Mouse (Mus musculus) forebrain, postnatal 0 days (tissue): ENCODE measurements around the gene Cnot8. TPM values are rescaled to one million over a fixed set of nuclear protein-coding genes. Genes with fewer than 3 reads are reported as not detected.
A peak's percentile ranks its signal among the peaks of the same experiment; 100 is the strongest.

Experiments
- ATAC-seq: fragments of 200-750 bp; cut with Nextera tagmentation; 2 replicates; pipeline ENCODE4 v1.8.0; 2017; ENCODE audit warnings: mild to moderate bottlenecking, moderate library complexity
- DNase-seq: peaks from one replicate; pipeline ENCODE4 v3.0.0-alpha.2; 2015
- H3K27ac ChIP-seq: fragments of 300-500 bp; sonication (generic); 2 replicates; pipeline ENCODE4 v1.5.1; 2014; ENCODE audit warnings: low read depth, mild to moderate bottlenecking, antibody characterized with exemption, low read length, moderate library complexity, mixed read lengths
- H3K27me3 ChIP-seq: fragments of 300-500 bp; sonication (generic); 2 replicates; pipeline ENCODE4 v1.6.1; 2014; ENCODE audit warnings: mild to moderate bottlenecking, low read length, mixed read lengths; ENCODE audit not compliant: insufficient read depth
- H3K36me3 ChIP-seq: fragments of 300-500 bp; sonication (generic); 2 replicates; pipeline ENCODE4 v1.6.1; 2014; ENCODE audit warnings: mild to moderate bottlenecking, moderate library complexity; ENCODE audit not compliant: insufficient read depth
- H3K4me1 ChIP-seq: fragments of 300-500 bp; sonication (generic); 2 replicates; pipeline ENCODE4 v1.6.1; 2014; ENCODE audit warnings: antibody characterized with exemption; ENCODE audit not compliant: insufficient read depth
- H3K4me2 ChIP-seq: fragments of 300-500 bp; sonication (generic); 2 replicates; pipeline ENCODE4 v1.6.1; 2014; ENCODE audit warnings: low read depth, mild to moderate bottlenecking, moderate library complexity
- H3K4me3 ChIP-seq: fragments of 300-500 bp; sonication (generic); 2 replicates; pipeline ENCODE4 v1.5.1; 2014; ENCODE audit warnings: low read depth, low read length, mixed read lengths
- H3K9ac ChIP-seq: fragments of 300-500 bp; sonication (generic); 2 replicates; pipeline ENCODE4 v1.6.1; 2014; ENCODE audit warnings: mild to moderate bottlenecking
- H3K9me3 ChIP-seq: fragments of 300-500 bp; sonication (generic); 2 replicates; pipeline ENCODE4 v1.6.1; 2016; ENCODE audit warnings: low read length
- CTCF ChIP-seq: sonication (generic); IDR thresholded peaks from 2 replicates; pipeline ENCODE4 v1.5.1; 2016; ENCODE audit warnings: antibody characterized with exemption, control low read depth, low read depth
- WGBS: fragments of 180-500 bp; shearing (Covaris S2); extraction: QIAGEN DNeasy Blood & Tissue Kit; methylation state at CpG from one replicate; pipeline ENCODE4 v1.1.7; 2014; 5-methylcytosine and 5-hydroxymethylcytosine counted together
- polyA plus RNA-seq: library from polyadenylated mRNA; unstranded; fragments of >200 nt; fragmentation: Nextera tagmentation; extraction: Ambion mirVana; gene quantifications from 2 replicates; pipeline ENCODE4 v1.2.1, GENCODE M21; 2015
- total RNA-seq: library from RNA; depleted of rRNA; stranded (reverse); fragments of >200 nt; gene quantifications from 2 replicates; pipeline ENCODE4 v1.2.3, GENCODE M21; 2014; rRNA removed

The Cnot8 gene
- total and polyA plus RNA-seq, 2 experiments from 2014 or later, result 107 to 121 TPM

DNA sequence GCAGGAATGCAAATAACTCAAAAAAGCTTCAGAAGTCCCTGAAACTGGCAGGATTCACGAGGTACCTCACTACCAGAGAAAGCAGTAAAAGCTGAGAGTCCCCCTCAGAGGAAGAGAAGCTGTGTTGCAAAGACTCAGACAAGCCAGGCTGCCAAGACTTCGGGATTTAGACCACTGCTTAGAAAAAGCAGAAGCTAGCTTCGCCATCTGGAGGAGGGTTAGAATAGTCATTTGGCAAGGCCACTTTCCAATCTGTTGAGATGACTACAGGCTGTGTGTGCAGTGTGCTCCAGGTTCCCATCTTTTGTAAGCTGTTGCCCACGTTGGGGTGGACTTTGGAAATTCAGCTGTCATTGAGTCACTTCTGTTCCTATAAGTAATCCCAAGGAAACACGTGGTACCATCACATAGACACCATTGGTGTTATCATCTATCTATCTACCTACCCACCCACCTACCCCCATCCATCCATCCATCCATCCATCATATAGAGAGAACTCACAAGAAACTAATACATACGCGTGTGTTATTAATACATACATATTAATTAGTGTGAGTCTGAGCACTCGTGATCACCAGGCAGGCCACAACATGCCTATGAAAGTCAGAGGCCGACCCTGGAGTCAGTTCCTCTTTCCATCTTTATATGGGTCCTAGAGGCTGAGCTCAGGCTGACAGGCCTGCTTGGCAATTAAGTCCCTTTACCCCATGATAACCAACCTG is 39.9 kb downstream of the Cnot8 start:
- no peaks in the 10 kb centered on the region for H3K9me3 ChIP-seq
- ATAC-seq (peak; percentile 74), DNase-seq (peak; percentile 50)
- no peaks in the 10 kb centered on the region for H3K4me1 ChIP-seq
- TF ChIP-seq CTCF, result no peak
- 80% methylated on average over 9 of the region's 9 CpGs for WGBS
- no peak overlapping the region for H3K4me2 ChIP-seq
- no peak overlapping the region for H3K4me3 ChIP-seq
- no peak overlapping the region for H3K9ac ChIP-seq
- H3K27me3 ChIP-seq, result no peaks in the 10 kb centered on the region
- H3K27ac ChIP-seq, result no peak overlapping the region
- H3K36me3 ChIP-seq, result peaks cover 79% of the 10 kb centered on the region

DNA sequence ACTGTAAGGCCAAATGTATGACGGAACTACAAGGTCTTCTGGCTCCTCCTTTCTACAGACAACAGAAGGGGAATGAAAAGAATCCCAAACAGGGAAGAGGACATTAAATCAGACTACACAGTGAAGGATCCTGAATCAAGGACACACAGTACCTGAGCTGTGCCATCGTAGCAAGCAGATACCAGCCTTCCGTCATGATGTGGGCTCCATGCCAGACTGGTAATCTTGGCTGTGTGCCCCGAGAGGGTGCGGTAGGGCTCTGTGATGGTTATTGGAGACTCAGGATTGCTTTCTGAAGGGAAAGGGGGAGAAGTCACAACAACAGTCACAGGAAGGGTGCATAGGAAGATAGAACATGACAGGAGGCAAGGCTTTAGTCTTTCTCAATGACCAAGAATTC is 42.3 kb downstream of the Cnot8 start:
- Histone ChIP-seq H3K4me2 (no peak overlapping the region), H3K4me1 (no peaks in the 10 kb centered on the region), H3K9me3 (no peaks in the 10 kb centered on the region), H3K27ac (no peak overlapping the region), H3K27me3 (no peaks in the 10 kb centered on the region), H3K9ac (no peak overlapping the region), H3K4me3 (no peak overlapping the region), H3K36me3 (peaks cover 77% of the 10 kb centered on the region)
- no peak for TF ChIP-seq CTCF
- DNase-seq, result no peak
- WGBS, result 51% methylated on average over 5 of the region's 5 CpGs
- no peak for ATAC-seq

DNA sequence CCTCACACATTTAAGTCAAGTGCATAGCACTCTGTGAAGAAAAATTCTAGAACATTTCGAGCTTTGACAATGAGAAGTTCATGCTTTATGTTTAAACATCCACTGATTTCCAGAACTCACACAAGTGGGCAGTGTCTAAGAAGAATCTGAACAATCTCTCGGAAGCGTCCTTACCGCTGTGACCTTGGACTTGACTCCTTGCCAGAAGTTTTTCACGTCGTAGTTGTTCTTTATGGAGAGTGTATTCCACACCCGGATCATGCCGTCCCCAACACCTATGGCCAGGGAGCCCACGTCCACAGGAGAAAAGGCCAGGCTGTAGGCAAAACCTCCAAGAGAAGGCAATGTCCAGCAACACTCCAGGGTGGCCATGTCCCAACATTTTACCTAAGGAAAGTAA is 51.5 kb downstream of the Cnot8 start:
- no peak for DNase-seq
- Histone ChIP-seq H3K27ac (no peak overlapping the region), H3K27me3 (no peaks in the 10 kb centered on the region), H3K9me3 (no peaks in the 10 kb centered on the region), H3K4me1 (no peaks in the 10 kb centered on the region), H3K4me3 (no peak overlapping the region), H3K4me2 (no peak overlapping the region), H3K9ac (no peak overlapping the region), H3K36me3 (peaks cover 77% of the 10 kb centered on the region)
- no peak for ATAC-seq
- TF ChIP-seq CTCF, result no peak
- 93% methylated on average over 9 of the region's 9 CpGs for WGBS

DNA sequence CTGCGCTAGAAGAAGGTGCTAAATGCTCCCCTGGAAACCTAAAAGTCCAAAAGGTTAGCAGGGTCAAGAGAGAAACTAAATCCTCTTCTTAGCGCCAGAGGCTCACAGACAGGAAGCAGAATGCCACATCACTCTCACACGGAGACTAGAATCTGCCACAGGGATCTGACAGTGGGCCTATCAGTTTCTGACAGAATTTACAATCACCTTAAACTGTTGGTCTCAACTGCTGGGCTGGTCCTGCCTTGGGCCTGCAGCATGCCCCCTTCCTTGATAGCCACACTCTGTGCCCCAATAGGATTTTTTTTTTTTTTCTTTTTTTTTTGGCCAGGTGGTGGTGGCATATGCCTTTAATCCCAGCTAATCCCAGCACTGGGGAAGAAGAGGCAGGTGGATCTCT is 52.9 kb downstream of the Cnot8 start:
- DNase-seq (no peak), ATAC-seq (no peak)
- no peak overlapping the region for H3K4me2 ChIP-seq
- H3K9ac ChIP-seq, result no peak overlapping the region
- H3K4me3 ChIP-seq, result no peak overlapping the region
- peaks cover 74% of the 10 kb centered on the region for H3K36me3 ChIP-seq
- WGBS, result 88% methylated on average over 3 of the region's 3 CpGs
- H3K27ac ChIP-seq, result no peak overlapping the region
- no peaks in the 10 kb centered on the region for H3K9me3 ChIP-seq
- H3K4me1 ChIP-seq, result no peaks in the 10 kb centered on the region
- no peaks in the 10 kb centered on the region for H3K27me3 ChIP-seq
- TF ChIP-seq CTCF, result no peak

DNA sequence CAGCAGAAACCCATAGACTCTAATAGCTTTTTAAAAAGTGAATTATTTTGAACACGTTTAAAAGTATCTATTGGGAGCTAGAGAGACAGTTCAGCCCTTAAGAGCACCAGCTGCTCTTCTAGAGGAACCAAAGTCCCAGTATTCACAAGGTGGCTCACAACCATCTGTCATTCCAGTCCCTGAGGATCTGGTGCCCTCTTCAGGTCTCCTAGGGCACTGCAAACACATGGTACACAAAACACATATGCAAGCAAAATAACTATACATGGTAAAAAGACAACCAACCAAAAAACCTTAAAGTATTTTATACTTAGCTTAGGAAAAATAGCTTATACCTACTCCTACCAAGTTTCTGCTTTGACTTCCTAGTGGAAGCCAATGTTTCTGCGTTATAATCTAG is 61.1 kb downstream of the Cnot8 start:
- Histone ChIP-seq H3K4me2 (no peak overlapping the region), H3K9me3 (no peaks in the 10 kb centered on the region), H3K4me1 (peaks cover 5% of the 10 kb centered on the region; the same call in 1 of the 2 replicates), H3K4me3 (no peak overlapping the region), H3K27me3 (no peaks in the 10 kb centered on the region), H3K27ac (no peak overlapping the region), H3K36me3 (peaks cover 45% of the 10 kb centered on the region), H3K9ac (no peak overlapping the region)
- TF ChIP-seq CTCF, result peak; percentile 40
- no peak for ATAC-seq
- WGBS, result 92% methylated on average over 2 of the region's 2 CpGs
- DNase-seq, result no peak

DNA sequence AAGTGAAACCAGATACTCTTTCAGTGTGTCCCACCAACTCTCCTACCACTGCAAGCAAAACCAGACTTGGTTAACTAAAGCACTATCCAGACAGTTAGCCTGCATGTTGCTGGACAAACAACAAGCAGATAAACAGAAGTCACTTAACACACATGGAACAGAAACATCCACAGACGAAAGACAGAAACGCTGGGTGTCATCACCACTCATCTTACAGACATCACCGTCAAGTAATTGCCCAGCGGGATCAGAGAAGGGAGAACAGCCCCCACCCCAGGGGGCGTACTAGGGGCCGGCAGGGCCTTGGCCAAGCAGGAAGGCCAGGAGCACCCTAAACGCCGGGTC is 63.8 kb downstream of the Cnot8 start:
- Histone ChIP-seq H3K4me1 (peaks cover 15% of the 10 kb centered on the region; the same call in 1 of the 2 replicates), H3K9ac (peak overlapping the region; percentile 65), H3K9me3 (no peaks in the 10 kb centered on the region), H3K27ac (no peak overlapping the region), H3K4me2 (peak overlapping the region; percentile 84), H3K36me3 (peaks cover 26% of the 10 kb centered on the region), H3K27me3 (no peaks in the 10 kb centered on the region), H3K4me3 (peak overlapping the region; percentile 67)
- TF ChIP-seq CTCF, result no peak; the same call in 1 of the 2 replicates
- DNase-seq (no peak), ATAC-seq (no peak)
- WGBS, result under 1% methylated on average over 8 of the region's 8 CpGs

Other genes starting within 250 kb of the Cnot8 start
- gene Larp1, start 95.1 kb upstream of the Cnot8 start, total RNA-seq, result 33.0 and 43.9 TPM in 2 replicates
- 7.6 and 13.3 TPM in 2 replicates for gene Larp1, start 95.1 kb upstream of the Cnot8 start, polyA plus RNA-seq
- gene Gm12248, start 11.0 kb upstream of the Cnot8 start, total RNA-seq, result not detected in 2 replicates
- gene Gm12248, start 11.0 kb upstream of the Cnot8 start, polyA plus RNA-seq, result not detected in 2 replicates
- gene Gemin5, start 64.4 kb downstream of the Cnot8 start, total RNA-seq, result 18.4 and 19.2 TPM in 2 replicates
- 6.2 and 9.1 TPM in 2 replicates for gene Gemin5, start 64.4 kb downstream of the Cnot8 start, polyA plus RNA-seq
- 39.4 and 70.9 TPM in 2 replicates for gene Mrpl22, start 67.5 kb downstream of the Cnot8 start, total RNA-seq
- 107 TPM in 2 replicates for gene Mrpl22, start 67.5 kb downstream of the Cnot8 start, polyA plus RNA-seq
- 1.1 and 1.8 TPM in 2 replicates for gene Igtp, start 95.4 kb downstream of the Cnot8 start, total RNA-seq
- gene Igtp, start 95.4 kb downstream of the Cnot8 start, polyA plus RNA-seq, result 1.7 and 2.6 TPM in 2 replicates
- gene Irgm2, start 95.5 kb downstream of the Cnot8 start, total RNA-seq, result 1.2 and 2.3 TPM in 2 replicates
- gene Irgm2, start 95.5 kb downstream of the Cnot8 start, polyA plus RNA-seq, result 0.64 and 0.70 TPM in 2 replicates
- not detected in 2 replicates for gene 4930438A08Rik, start 170.6 kb downstream of the Cnot8 start, total RNA-seq
- gene 4930438A08Rik, start 170.6 kb downstream of the Cnot8 start, polyA plus RNA-seq, result 0.10 TPM in 1 of 2 replicates, not detected in the other
- gene Zfp692, start 202.9 kb downstream of the Cnot8 start, total RNA-seq, result 25.6 and 30.0 TPM in 2 replicates
- gene Zfp692, start 202.9 kb downstream of the Cnot8 start, polyA plus RNA-seq, result 14.8 and 17.7 TPM in 2 replicates
- 41.5 and 41.7 TPM in 2 replicates for gene Zfp672, start 226.2 kb downstream of the Cnot8 start, total RNA-seq
- gene Zfp672, start 226.2 kb downstream of the Cnot8 start, polyA plus RNA-seq, result 38.8 and 41.2 TPM in 2 replicates
- gene Sh3bp5l, start 226.6 kb downstream of the Cnot8 start, total RNA-seq, result 43.1 and 44.3 TPM in 2 replicates
- 35.8 and 44.9 TPM in 2 replicates for gene Sh3bp5l, start 226.6 kb downstream of the Cnot8 start, polyA plus RNA-seq